Mouse (Mus musculus) T-cell, adult 66 days (primary cell): ENCODE data around the gene Polr3k. TPM values are rescaled to one million over a fixed set of nuclear protein-coding genes. Genes with fewer than 3 reads are reported as not detected.

Source experiments
- total RNA-seq, 2 experiments: library from RNA; stranded (reverse); gene quantifications; 3 replicates in 1 of 2; 4 replicates in 1 of 2; pipeline ENCODE4 v1.2.4; 2023

Polr3k gene
- total RNA-seq: 10 to 100 TPM; 20.7 to 24.5 TPM

DNA sequence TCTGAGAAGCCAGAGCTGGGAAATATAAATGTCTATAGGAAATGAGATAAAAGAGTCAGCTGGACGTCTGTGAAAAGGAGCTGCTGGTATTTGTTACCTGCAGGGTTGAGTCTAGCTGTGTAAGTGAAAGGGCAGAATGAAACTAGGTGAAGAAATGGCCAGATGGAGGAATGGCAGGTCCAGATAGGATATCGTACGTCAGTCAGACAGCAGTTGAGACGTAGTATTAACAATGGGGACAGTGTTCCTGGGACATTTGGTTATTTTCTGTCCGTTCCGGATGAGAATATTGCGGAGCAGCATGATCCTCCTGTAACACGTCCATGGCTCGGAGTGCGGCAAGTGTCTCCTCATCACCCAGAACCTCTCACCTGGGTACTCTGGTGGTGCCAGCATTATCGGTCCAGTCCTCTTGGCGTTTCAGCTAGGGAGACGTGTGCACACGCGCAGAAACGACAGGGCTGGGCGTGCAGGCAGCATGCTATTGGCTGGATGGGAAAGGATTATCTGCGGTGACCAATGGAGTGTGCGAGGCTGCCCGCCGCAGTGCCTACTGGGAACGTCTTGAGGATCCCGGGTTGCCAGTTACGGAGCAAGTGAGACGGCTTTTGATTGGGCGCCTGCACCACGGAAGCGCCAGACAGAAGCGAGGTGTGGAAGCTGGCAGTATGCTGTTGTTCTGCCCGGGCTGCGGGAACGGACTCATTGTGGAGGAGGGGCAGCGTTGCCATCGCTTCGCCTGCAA lies at the start of gene Polr3k:
Gene Polr3k, plus strand, starts transcription at position 547 of the 745 bp plus-strand sequence.

DNA sequence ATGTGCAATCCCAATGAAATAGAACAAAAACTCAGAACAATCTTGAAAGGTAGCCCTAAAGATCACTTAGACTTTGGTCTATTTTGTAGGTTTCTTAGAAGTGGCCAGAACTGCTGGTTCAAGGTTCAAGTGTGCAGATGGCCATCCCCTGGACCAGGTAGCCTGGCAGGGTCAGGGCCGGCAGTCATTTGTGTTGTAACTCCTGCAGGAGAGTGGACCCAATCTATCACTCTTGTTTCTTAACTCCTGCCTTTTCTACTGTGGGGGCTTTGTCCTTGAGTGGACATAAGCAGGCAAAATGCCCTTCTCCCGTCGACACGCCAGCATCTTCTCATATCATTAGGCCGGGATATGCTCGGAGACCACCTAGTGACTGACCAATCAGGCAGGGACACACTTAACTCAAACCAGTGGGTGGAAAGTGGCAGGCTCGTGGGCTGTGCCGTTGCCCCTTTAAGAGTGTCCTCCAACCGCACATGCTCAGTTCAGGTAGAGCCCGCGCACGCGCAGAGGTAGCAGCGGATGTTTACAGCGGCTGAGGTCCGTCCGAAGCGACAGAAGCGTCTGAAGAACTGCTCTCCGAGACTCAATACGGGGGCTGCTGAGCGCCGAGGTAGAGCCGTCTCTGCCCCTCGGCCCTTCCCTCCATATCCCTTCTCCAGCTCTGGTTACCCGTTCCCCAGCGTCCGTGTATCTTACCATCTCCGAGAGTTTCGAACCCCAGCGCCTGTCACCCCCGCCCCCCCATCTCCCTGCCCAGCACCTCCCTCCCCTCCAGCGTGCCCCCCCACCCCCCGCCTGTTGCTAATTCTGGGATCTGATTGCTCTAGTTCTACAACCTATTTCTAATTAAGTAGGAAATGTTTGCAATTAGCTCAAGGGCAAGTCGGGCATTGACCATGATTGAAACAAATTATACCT lies 26.5 kb upstream of the Polr3k start, which contains the start of gene Pcmtd2:
Gene Pcmtd2, plus strand, starts transcription at position 483 of the 921 bp plus-strand sequence.

Other genes starting within 250 kb of the Polr3k start
- under 1 TPM in 1 of 2 experiments, not detected in 1; 0.79 TPM for gene Gm29797, start 207.3 kb upstream of the Polr3k start, total RNA-seq
- not detected for gene Sox18, start 192.7 kb upstream of the Polr3k start, total RNA-seq
- gene Tcea2, start 184.0 kb upstream of the Polr3k start, total RNA-seq: 10 to 100 TPM; 17.0 to 19.9 TPM
- gene Rgs19, start 170.4 kb upstream of the Polr3k start, total RNA-seq: 100 to 1,000 TPM; 124 to 128 TPM
- gene Lkaaear1, start 165.9 kb upstream of the Polr3k start, total RNA-seq: not detected
- under 1 TPM; 0.23 to 0.39 TPM for gene Oprl1, start 149.3 kb upstream of the Polr3k start, total RNA-seq
- gene Myt1, start 101.0 kb upstream of the Polr3k start, total RNA-seq: not detected
- gene Pcmtd2, start 26.5 kb upstream of the Polr3k start, total RNA-seq: 10 to 100 TPM; 53.6 to 71.7 TPM
- not detected for gene Gm14496, start 126.8 kb downstream of the Polr3k start, total RNA-seq